Mouse (Mus musculus): ENCODE results near the gene Gm45902. TPM values are rescaled to one million over a fixed set of nuclear protein-coding genes. Genes with fewer than 3 reads are reported as not detected.

The Gm45902 gene
- polyA plus RNA-seq, 1 experiment from 2014 or later = 4.9 TPM

GRCm38 (mm10) chr2:3480239-3480638, 32.4 kb downstream of the Gm45902 start:
- 80% methylated on average over 3 of the region's 3 CpGs for WGBS
- H3K27ac ChIP-seq = no peak overlapping the region
- no peak overlapping the region for H3K9ac ChIP-seq
- no peak overlapping the region for H3K4me2 ChIP-seq
- no peaks in the 10 kb centered on the region for H3K27me3 ChIP-seq
- no peak overlapping the region for H3K4me3 ChIP-seq
- no peaks in the 10 kb centered on the region for H3K9me3 ChIP-seq
- no peak for ATAC-seq (ENCODE audit: borderline replicate concordance, extremely low read depth, low FRiP score, low TSS enrichment)
- no peaks in the 10 kb centered on the region for H3K36me3 ChIP-seq
- H3K4me1 ChIP-seq = peaks cover 6% of the 10 kb centered on the region; the same call in 1 of the 2 replicates

- H3K27me3 ChIP-seq = no peaks in the 10 kb centered on the region
- peaks cover 13% of the 10 kb centered on the region for H3K4me1 ChIP-seq
- H3K27ac ChIP-seq = no peak overlapping the region
- 54% methylated on average over 3 of the region's 3 CpGs for WGBS
- peak overlapping the region; percentile 94; the same call in 1 of the 2 replicates for H3K4me3 ChIP-seq
- no peaks in the 10 kb centered on the region for H3K9me3 ChIP-seq
- no peaks in the 10 kb centered on the region for H3K36me3 ChIP-seq
- no peak overlapping the region for H3K9ac ChIP-seq
- peak overlapping the region; percentile 76 for H3K4me2 ChIP-seq
- ATAC-seq (ENCODE audit: borderline replicate concordance, extremely low read depth, low FRiP score, low TSS enrichment) = no peak
Measured at GRCm38 (mm10) chr2:3475746-3476251, 36.8 kb downstream of the Gm45902 start.

GRCm38 (mm10) chr2:3474861-3475283, 37.7 kb downstream of the Gm45902 start, which contains the start of gene Suv39h2:
Gene Suv39h2 (minus strand): TSS chr2:3475031.
- H3K9me3 ChIP-seq = no peaks in the 10 kb centered on the region
- under 1% methylated on average over 41 of the region's 42 CpGs for WGBS
- peak; percentile 99 for ATAC-seq (ENCODE audit: borderline replicate concordance, extremely low read depth, low FRiP score, low TSS enrichment)
- H3K4me3 ChIP-seq = peak within 1 kb of the TSS; percentile 94
- H3K4me1 ChIP-seq = peaks cover 13% of the 10 kb centered on the region
- peak within 1 kb of the TSS; percentile 76 for H3K4me2 ChIP-seq
- H3K27me3 ChIP-seq = no peaks in the 10 kb centered on the region
- peak within 1 kb of the TSS; percentile 89 for H3K9ac ChIP-seq
- peak within 1 kb of the TSS; percentile 96 for H3K27ac ChIP-seq
- 0 out of 2 replicates have a peak, but pooled peaks cover 3% of the 10 kb centered on the region for H3K36me3 ChIP-seq

- WGBS = under 1% methylated on average over 46 of the region's 46 CpGs
- ATAC-seq (ENCODE audit: borderline replicate concordance, extremely low read depth, low FRiP score, low TSS enrichment) = peak; percentile 71
Measured at GRCm38 (mm10) chr2:3474361-3474805, 38.2 kb downstream of the Gm45902 start.

GRCm38 (mm10) chr2:3473891-3474290, 38.7 kb downstream of the Gm45902 start:
- Histone ChIP-seq H3K9ac (peak overlapping the region; percentile 89), H3K9me3 (no peaks in the 10 kb centered on the region), H3K27me3 (no peaks in the 10 kb centered on the region), H3K4me1 (peaks cover 13% of the 10 kb centered on the region), H3K27ac (peak overlapping the region; percentile 96), H3K4me3 (peak overlapping the region; percentile 94), H3K36me3 (0 out of 2 replicates have a peak, but pooled peaks cover 3% of the 10 kb centered on the region), H3K4me2 (peak overlapping the region; percentile 76)
- WGBS = 0% methylated on average over 12 of the region's 12 CpGs
- ATAC-seq (ENCODE audit: borderline replicate concordance, extremely low read depth, low FRiP score, low TSS enrichment) = no peak

More at GRCm38 (mm10) chr2:3474361-3474805, 38.2 kb downstream of the Gm45902 start:
- H3K4me2 ChIP-seq = peak overlapping the region; percentile 76
- H3K4me1 ChIP-seq = peaks cover 13% of the 10 kb centered on the region
- peak overlapping the region; percentile 89 for H3K9ac ChIP-seq
- H3K27ac ChIP-seq = peak overlapping the region; percentile 96
- H3K4me3 ChIP-seq = peak overlapping the region; percentile 94
- H3K27me3 ChIP-seq = no peaks in the 10 kb centered on the region
- H3K36me3 ChIP-seq = 0 out of 2 replicates have a peak, but pooled peaks cover 3% of the 10 kb centered on the region
- H3K9me3 ChIP-seq = no peaks in the 10 kb centered on the region

GRCm38 (mm10) chr2:3456590-3456989, 56.0 kb downstream of the Gm45902 start:
- Histone ChIP-seq H3K27ac (no peak overlapping the region), H3K27me3 (no peaks in the 10 kb centered on the region), H3K9ac (no peak overlapping the region), H3K36me3 (peaks cover 29% of the 10 kb centered on the region), H3K9me3 (no peaks in the 10 kb centered on the region), H3K4me2 (no peak overlapping the region), H3K4me1 (no peaks in the 10 kb centered on the region), H3K4me3 (no peak overlapping the region)
- ATAC-seq (ENCODE audit: borderline replicate concordance, extremely low read depth, low FRiP score, low TSS enrichment) = no peak
- 84% methylated on average over 4 of the region's 4 CpGs for WGBS

Other genes with a start within 250 kb of the Gm45902 start
- gene Nmt2, start 228.6 kb downstream of the Gm45902 start, polyA plus RNA-seq (2015; fragmentation: Nextera tagmentation; extraction: Ambion mirVana) = 37.9 and 42.1 TPM in 2 replicates
- gene Rpp38, start 180.1 kb downstream of the Gm45902 start, polyA plus RNA-seq (2015; fragmentation: Nextera tagmentation; extraction: Ambion mirVana) = 18.3 and 19.6 TPM in 2 replicates
- gene Acbd7, start 176.6 kb downstream of the Gm45902 start, polyA plus RNA-seq (2015; fragmentation: Nextera tagmentation; extraction: Ambion mirVana) = 1.1 and 2.0 TPM in 2 replicates
- gene Olah, start 115.6 kb downstream of the Gm45902 start, polyA plus RNA-seq (2015; fragmentation: Nextera tagmentation; extraction: Ambion mirVana) = not detected in 2 replicates
- 9.8 and 10.8 TPM in 2 replicates for gene Meig1, start 90.1 kb downstream of the Gm45902 start, polyA plus RNA-seq (2015; fragmentation: Nextera tagmentation; extraction: Ambion mirVana)
- 6.1 and 6.2 TPM in 2 replicates for gene Dclre1c, start 88.7 kb downstream of the Gm45902 start, polyA plus RNA-seq (2015; fragmentation: Nextera tagmentation; extraction: Ambion mirVana)
- 17.1 and 20.7 TPM in 2 replicates for gene Suv39h2, start 37.8 kb downstream of the Gm45902 start, polyA plus RNA-seq (2015; fragmentation: Nextera tagmentation; extraction: Ambion mirVana)
- 119 and 120 TPM in 2 replicates for gene Hspa14, start within 50 bp of the Gm45902 start, polyA plus RNA-seq (2015; fragmentation: Nextera tagmentation; extraction: Ambion mirVana)
- gene Cdnf, start 240 bp upstream of the Gm45902 start, polyA plus RNA-seq (2015; fragmentation: Nextera tagmentation; extraction: Ambion mirVana) = 0.12 and 0.14 TPM in 2 replicates
- 27.9 and 31.8 TPM in 2 replicates for gene Fam107b, start 57.7 kb upstream of the Gm45902 start, polyA plus RNA-seq (2015; fragmentation: Nextera tagmentation; extraction: Ambion mirVana)

All from lung, embryonic 15.5 days (tissue).